Mouse (Mus musculus) heart, embryonic 14.5 days (tissue): ENCODE results near the gene Decr2. TPM values are rescaled to one million over a fixed set of nuclear protein-coding genes. Genes with fewer than 3 reads are reported as not detected.

Experiments
- ATAC-seq: fragments of 200-750 bp; cut with Nextera tagmentation; 2 replicates; pipeline ENCODE4 v1.8.0; 2017; ENCODE audit warnings: low read depth, moderate TSS enrichment; ENCODE audit not compliant: insufficient number of reproducible peaks, insufficient read depth, low FRiP score
- H3K27ac ChIP-seq, 2 experiments: fragments of 200-500 bp in 1 of 2; fragments of 300-500 bp in 1 of 2; sonication (generic) in 1 of 2; replicated peaks in 1 of 2; 2 replicates each; pipeline ENCODE4 v1.5.1; 2012 to 2014; ENCODE audit warnings: low read depth in 2 of 2, low read length in 2 of 2, control low read depth in 1 of 2, mild to moderate bottlenecking in 1 of 2, mixed read lengths in 1 of 2; ENCODE audit not compliant: control insufficient read depth in 1 of 2, insufficient read depth in 1 of 2
- H3K27me3 ChIP-seq: fragments of 300-500 bp; sonication (generic); 2 replicates; pipeline ENCODE4 v1.6.1; 2014; ENCODE audit warnings: mild to moderate bottlenecking, low read length, control low read depth; ENCODE audit not compliant: control insufficient read depth, insufficient read depth
- H3K36me3 ChIP-seq: fragments of 300-500 bp; sonication (generic); 2 replicates; pipeline ENCODE4 v1.6.1; 2014; ENCODE audit warnings: mild to moderate bottlenecking, control low read depth, low read length, mixed read lengths; ENCODE audit not compliant: control insufficient read depth, insufficient read depth
- H3K4me1 ChIP-seq, 2 experiments: fragments of 200-500 bp in 1 of 2; fragments of 300-500 bp in 1 of 2; sonication (generic) in 1 of 2; 2 replicates each; pipeline ENCODE4 v1.6.1; 2012 to 2014; ENCODE audit warnings: low read length in 2 of 2, control low read depth in 1 of 2, mixed read lengths in 1 of 2; ENCODE audit not compliant: control insufficient read depth in 2 of 2, insufficient read depth in 2 of 2
- H3K4me2 ChIP-seq: fragments of 300-500 bp; sonication (generic); 2 replicates; pipeline ENCODE4 v1.6.1; 2014; ENCODE audit warnings: mild to moderate bottlenecking, low read length
- H3K4me3 ChIP-seq, 2 experiments: fragments of 200-500 bp in 1 of 2; fragments of 300-500 bp in 1 of 2; sonication (generic) in 1 of 2; 2 replicates each; pipeline ENCODE4 v1.5.1; 2012 to 2014; ENCODE audit warnings: low read length in 2 of 2, mild to moderate bottlenecking in 2 of 2, control low read depth in 1 of 2, low read depth in 1 of 2, moderate library complexity in 1 of 2; ENCODE audit not compliant: control insufficient read depth in 1 of 2, insufficient read depth in 1 of 2
- H3K9ac ChIP-seq: fragments of 300-500 bp; sonication (generic); 2 replicates; pipeline ENCODE4 v1.6.1; 2014; ENCODE audit warnings: mild to moderate bottlenecking, low read length
- H3K9me3 ChIP-seq: fragments of 300-500 bp; sonication (generic); 2 replicates; pipeline ENCODE4 v1.6.1; 2016; ENCODE audit warnings: low read length, control low read depth; ENCODE audit not compliant: control insufficient read depth
- WGBS: fragments of 180-500 bp; shearing (Covaris S2); extraction: QIAGEN DNeasy Blood & Tissue Kit; methylation state at CpG from one replicate; pipeline ENCODE4 v1.1.7; 2014; 5-methylcytosine and 5-hydroxymethylcytosine counted together
- polyA plus RNA-seq: library from polyadenylated mRNA; unstranded; fragments of >200 nt; fragmentation: Nextera tagmentation; extraction: Ambion mirVana; gene quantifications from 2 replicates; pipeline ENCODE4 v1.2.1, GENCODE M21; 2014

Gene Decr2
- polyA plus RNA-seq, 1 experiment from 2014 or later = 39.5 TPM

- WGBS = 3% methylated on average over 47 of the region's 47 CpGs
- Histone ChIP-seq H3K4me2 (peak within 1 kb of the TSS; percentile 71), H3K27ac (0 out of 4 replicates have a peak within 1 kb of the TSS, but pooled peaks of 1 of the 2 experiments have one; percentile 2), H3K9ac (peak within 1 kb of the TSS; percentile 78), H3K4me1 (no peaks in the 10 kb centered on the region), H3K36me3 (peaks cover 7% of the 10 kb centered on the region; the same call in 1 of the 2 replicates), H3K27me3 (no peaks in the 10 kb centered on the region), H3K9me3 (no peaks in the 10 kb centered on the region), H3K4me3 (peak within 1 kb of the TSS; percentile 60 to 81)
- ATAC-seq = peak; percentile 52; the same call in 1 of the 2 replicates
Measured at GRCm38 (mm10) chr17:26095121-26095740, 5.1 kb upstream of the Decr2 start, which contains the start of gene Nme4. Gene Nme4 (minus strand): TSS chr17:26095602.

- Histone ChIP-seq H3K27ac (0 out of 4 replicates have a peak overlapping the region, but pooled peaks of 1 of the 2 experiments have one; percentile 2), H3K4me1 (peaks cover 0 to 2% of the 10 kb centered on the region in 2 experiments; a peak in 1 of 4 replicates), H3K4me2 (peak overlapping the region; percentile 71), H3K27me3 (no peaks in the 10 kb centered on the region), H3K9ac (peak overlapping the region; percentile 78), H3K36me3 (peaks cover 7% of the 10 kb centered on the region; the same call in 1 of the 2 replicates), H3K9me3 (no peaks in the 10 kb centered on the region), H3K4me3 (peak overlapping the region; percentile 60 to 81)
- 41% methylated on average over 9 of the region's 9 CpGs for WGBS
- ATAC-seq = no peak
Measured at GRCm38 (mm10) chr17:26094531-26095110, 4.5 kb upstream of the Decr2 start.

GRCm38 (mm10) chr17:26087059-26087564 lies 3.0 kb downstream of the Decr2 start:
- Histone ChIP-seq H3K27me3 (no peaks in the 10 kb centered on the region), H3K27ac (no peak overlapping the region)

GRCm38 (mm10) chr17:26080867-26081266 lies 9.3 kb downstream of the Decr2 start:
- H3K4me1 ChIP-seq = no peaks in the 10 kb centered on the region
- no peak overlapping the region for H3K4me3 ChIP-seq
- no peaks in the 10 kb centered on the region for H3K27me3 ChIP-seq
- ATAC-seq = no peak
- no peak overlapping the region for H3K27ac ChIP-seq
- peaks cover 28% of the 10 kb centered on the region for H3K36me3 ChIP-seq
- H3K9me3 ChIP-seq = no peaks in the 10 kb centered on the region
- H3K4me2 ChIP-seq = no peak overlapping the region
- no peak overlapping the region for H3K9ac ChIP-seq
- WGBS = 35% methylated on average over 2 of the region's 2 CpGs

More at GRCm38 (mm10) chr17:26087059-26087564, 3.0 kb downstream of the Decr2 start:
- H3K4me3 ChIP-seq = no peak overlapping the region
- H3K4me2 ChIP-seq = no peak overlapping the region
- ATAC-seq = no peak
- peaks cover 31% of the 10 kb centered on the region for H3K36me3 ChIP-seq
- H3K9me3 ChIP-seq = no peaks in the 10 kb centered on the region
- no peak overlapping the region for H3K9ac ChIP-seq
- peaks cover 0 to 4% of the 10 kb centered on the region in 2 experiments; a peak in 1 of 4 replicates for H3K4me1 ChIP-seq
- WGBS = 90% methylated on average over 9 of the region's 9 CpGs

GRCm38 (mm10) chr17:26078851-26079250 lies 11.3 kb downstream of the Decr2 start:
- H3K27ac ChIP-seq = no peak overlapping the region
- H3K9me3 ChIP-seq = no peaks in the 10 kb centered on the region
- H3K4me1 ChIP-seq = no peaks in the 10 kb centered on the region
- H3K4me2 ChIP-seq = no peak overlapping the region
- no peaks in the 10 kb centered on the region for H3K27me3 ChIP-seq
- no peak for ATAC-seq
- no peak overlapping the region for H3K9ac ChIP-seq
- peaks cover 19% of the 10 kb centered on the region for H3K36me3 ChIP-seq
- WGBS = 69% methylated on average over 2 of the region's 2 CpGs
- no peak overlapping the region for H3K4me3 ChIP-seq

- H3K4me3 ChIP-seq = no peak overlapping the region
- no peak overlapping the region for H3K27ac ChIP-seq
- no peaks in the 10 kb centered on the region for H3K9me3 ChIP-seq
- ATAC-seq = no peak
- 0 out of 4 replicates have a peak, but pooled peaks cover 0 to 1% of the 10 kb centered on the region in 2 experiments for H3K4me1 ChIP-seq
- WGBS = 57% methylated on average over 3 of the region's 3 CpGs
- no peaks in the 10 kb centered on the region for H3K27me3 ChIP-seq
- H3K36me3 ChIP-seq = no peaks in the 10 kb centered on the region
- H3K9ac ChIP-seq = no peak overlapping the region
- no peak overlapping the region for H3K4me2 ChIP-seq
Measured at GRCm38 (mm10) chr17:26075246-26075645, 14.9 kb downstream of the Decr2 start.

- H3K27ac ChIP-seq = no peak overlapping the region
- H3K9me3 ChIP-seq = no peaks in the 10 kb centered on the region
- peaks cover 20 to 37% of the 10 kb centered on the region in 2 experiments for H3K4me1 ChIP-seq
- peak overlapping the region; percentile 85 for H3K9ac ChIP-seq
- H3K36me3 ChIP-seq = no peaks in the 10 kb centered on the region; the same call in 1 of the 2 replicates
- no peaks in the 10 kb centered on the region for H3K27me3 ChIP-seq
- 24% methylated on average over 6 of the region's 6 CpGs for WGBS
- peak overlapping the region; percentile 76 to 88; a peak in 2 of 4 replicates for H3K4me3 ChIP-seq
- ATAC-seq = no peak
- H3K4me2 ChIP-seq = peak overlapping the region; percentile 99
Measured at GRCm38 (mm10) chr17:26070136-26070535, 20.0 kb downstream of the Decr2 start.
